Mouse (Mus musculus): ENCODE results near the gene Camsap2.

- TF ChIP-seq CTCF (IDR thresholded peaks at IDR 0.05; ENCODE audit: borderline replicate concordance, control insufficient read depth, extremely low read depth, insufficient read depth, low read length, poor library complexity) (no peak), POLR2A (IDR thresholded peaks at IDR 0.05; ENCODE audit: control insufficient read depth, extremely low read depth, insufficient read depth, low read length, poor library complexity) (no peak)
Measured at GRCm38 (mm10) chr1:136289803-136290202, 56.1 kb downstream of the Camsap2 start.
